8 mouse cellular contexts compared by ENCODE assay signal in genomic region chr13:104286897-104287309, GRCm38 (mm10). TPM values are rescaled to one million over a fixed set of nuclear protein-coding genes. Genes with fewer than 3 reads are reported as not detected.
DNase-seq lines count a peak whose midpoint lies in the region; ATAC-seq lines count a peak whose summit lies in the region.

No protein-coding gene starts in this region.

- H3K9ac ChIP-seq in hindbrain, embryonic 14.5 days: peak overlapping the region; percentile 43

- H3K27ac ChIP-seq in hindbrain, embryonic 14.5 days: peak overlapping the region; percentile 62; the same call in 1 of the 2 replicates

- no peaks in the 10 kb centered on the region for H3K36me3 ChIP-seq in hindbrain, embryonic 14.5 days (replicated peaks; ENCODE audit: control insufficient read depth, insufficient read depth)

- no peaks in the 10 kb centered on the region for H3K9me3 ChIP-seq in hindbrain, embryonic 14.5 days (ENCODE audit: control insufficient read depth, low read length)

- no peaks in the 10 kb centered on the region for H3K27me3 ChIP-seq in hindbrain, embryonic 14.5 days (ENCODE audit: control insufficient read depth, insufficient read depth, low read length)

- 0% methylated on average over 10 of the region's 10 CpGs for WGBS in hindbrain, embryonic 14.5 days

- H3K4me2 ChIP-seq in hindbrain, embryonic 14.5 days (replicated peaks): peak overlapping the region; percentile 77

- peaks cover 7% of the 10 kb centered on the region; the same call in 1 of the 2 replicates for H3K4me1 ChIP-seq in hindbrain, embryonic 14.5 days (replicated peaks; ENCODE audit: control insufficient read depth, insufficient read depth, low read length)

- peak; percentile 96 for ATAC-seq in hindbrain, embryonic 14.5 days (ENCODE audit: low FRiP score)

- peak; percentile 48 for DNase-seq in WW6 (ENCODE audit: low read depth, low spot score)
- peak; percentile 60 to 82 for DNase-seq in cerebellum, postnatal 4 days (ENCODE audit: low spot score in 2 of 2)
- peak; percentile 86 to 92 for DNase-seq in frontal cortex, postnatal 36 days (ENCODE audit: low spot score in 2 of 2)
- DNase-seq in hindbrain, embryonic 14.5 days (ENCODE audit: low spot score): peak; percentile 89
- peak; percentile 81 to 84 for DNase-seq in layer of hippocampus, postnatal 36 days
- peak; percentile 96 for DNase-seq in lung, postnatal 25 days (ENCODE audit: low spot score)
- DNase-seq in retina, embryonic 14.5 days (ENCODE audit: low spot score): peak; percentile 81
- DNase-seq in thymus, postnatal 36 days: peak; percentile 86 to 92

- peak overlapping the region; percentile 41 for H3K4me3 ChIP-seq in hindbrain, embryonic 14.5 days (replicated peaks; ENCODE audit: low read length)

RNA-seq across cellular contexts. Expression of gene Adamts6, which starts 0.7 kb away (rescaled TPM):
- polyA plus RNA-seq in hindbrain, embryonic 14.5 days (2014; fragmentation: Nextera tagmentation; extraction: Ambion mirVana): 2.0 and 2.5 TPM in 2 replicates
- 1 to 10 TPM; 4.8 to 5.8 TPM for total RNA-seq in layer of hippocampus, postnatal 36 days (2021)

RNA-seq across cellular contexts. Expression of gene Ppwd1, which starts 58.3 kb away (rescaled TPM):
- polyA plus RNA-seq in hindbrain, embryonic 14.5 days (2014; fragmentation: Nextera tagmentation; extraction: Ambion mirVana): 7.2 and 7.9 TPM in 2 replicates
- 10 to 100 TPM; 15.3 to 17.0 TPM for total RNA-seq in layer of hippocampus, postnatal 36 days (2021)

RNA-seq across cellular contexts. Expression of gene Cenpk, which starts 58.5 kb away (rescaled TPM):
- polyA plus RNA-seq in hindbrain, embryonic 14.5 days (2014; fragmentation: Nextera tagmentation; extraction: Ambion mirVana): 13.6 and 17.3 TPM in 2 replicates
- total RNA-seq in layer of hippocampus, postnatal 36 days (2021): 1 to 10 TPM in 1 of 2 experiments, under 1 TPM in 1; 0.86 to 1.5 TPM

Comparison
In these comparisons a context has a peak if more than half of its experiments do, and no peak if none do; other contexts are left out.
1. Peak in every context shown above with its lines: DNase-seq, ATAC-seq, H3K4me3 ChIP-seq and H3K27ac ChIP-seq.